Mouse (Mus musculus) liver, adult 2 months (tissue): ENCODE results near the gene Oat.

Experiments used
- CTCF ChIP-seq: fragments of 200-500 bp; IDR thresholded peaks from 2 replicates; pipeline ENCODE4 v1.5.1; 2011; ENCODE audit warnings: low read depth, low read length, control low read depth
- POLR2A ChIP-seq: fragments of 200-500 bp; IDR thresholded peaks from 2 replicates; pipeline ENCODE4 v1.6.1; 2011; ENCODE audit warnings: low read length, control low read depth; ENCODE audit not compliant: insufficient read depth; ENCODE audit errors: extremely low read depth

- TF ChIP-seq CTCF (no peak), POLR2A (no peak)
Measured at GRCm38 (mm10) chr7:132574646-132575045, 1.6 kb downstream of the Oat start.
